Mouse (Mus musculus): ENCODE measurements around the gene Mical3.

- TF ChIP-seq CTCF (IDR thresholded peaks at IDR 0.05; ENCODE audit: low read depth, low read length): no peak
- no peak for TF ChIP-seq POLR2A (IDR thresholded peaks at IDR 0.05; ENCODE audit: insufficient read depth, low read length)
These were observed 154.7 kb downstream of the Mical3 start for GRCm38 (mm10) chr6:120976097-120976496.
